Mouse (Mus musculus) midbrain, embryonic 11.5 days (tissue): ENCODE data around the gene Phospho1. TPM values are rescaled to one million over a fixed set of nuclear protein-coding genes. Genes with fewer than 3 reads are reported as not detected.

Experiments
- ATAC-seq: fragments of 200-750 bp; cut with Nextera tagmentation; 2 replicates; pipeline ENCODE4 v1.8.0; 2017; ENCODE audit warnings: moderate TSS enrichment, moderate library complexity; ENCODE audit not compliant: low FRiP score
- DNase-seq: peaks from one replicate; pipeline ENCODE4 v3.0.0; 2015; ENCODE audit warnings: low spot score; ENCODE audit errors: missing footprints
- H3K27ac ChIP-seq: fragments of 300-500 bp; sonication (generic); 2 replicates; pipeline ENCODE4 v1.5.1; 2014; ENCODE audit warnings: low read depth, low read length
- H3K27me3 ChIP-seq: fragments of 300-500 bp; sonication (generic); 2 replicates; pipeline ENCODE4 v1.6.1; 2014; ENCODE audit warnings: mild to moderate bottlenecking, low read length, moderate library complexity, mixed read lengths; ENCODE audit not compliant: control insufficient read depth, insufficient read depth
- H3K36me3 ChIP-seq: fragments of 300-500 bp; sonication (generic); 2 replicates; pipeline ENCODE4 v1.6.1; 2014; ENCODE audit warnings: mild to moderate bottlenecking, low read length, moderate library complexity, mixed read lengths; ENCODE audit not compliant: control insufficient read depth, insufficient read depth
- H3K4me1 ChIP-seq: fragments of 300-500 bp; sonication (generic); 2 replicates; pipeline ENCODE4 v1.6.1; 2014; ENCODE audit warnings: low read length; ENCODE audit not compliant: control insufficient read depth, insufficient read depth
- H3K4me2 ChIP-seq: fragments of 300-500 bp; sonication (generic); 2 replicates; pipeline ENCODE4 v1.6.1; 2014; ENCODE audit warnings: mild to moderate bottlenecking, moderate library complexity
- H3K4me3 ChIP-seq: fragments of 300-500 bp; sonication (generic); 2 replicates; pipeline ENCODE4 v1.5.1; 2014; ENCODE audit warnings: low read depth, low read length
- H3K9ac ChIP-seq: fragments of 300-500 bp; sonication (generic); 2 replicates; pipeline ENCODE4 v1.6.1; 2014; ENCODE audit warnings: low read length
- H3K9me3 ChIP-seq: fragments of 300-500 bp; sonication (generic); 2 replicates; pipeline ENCODE4 v1.6.1; 2016; ENCODE audit warnings: low read length; ENCODE audit not compliant: control insufficient read depth
- WGBS: fragments of 180-500 bp; shearing (Covaris S2); extraction: QIAGEN DNeasy Blood & Tissue Kit; methylation state at CpG from one replicate; pipeline ENCODE4 v1.1.7; 2014; 5-methylcytosine and 5-hydroxymethylcytosine counted together
- polyA plus RNA-seq: library from polyadenylated mRNA; unstranded; fragments of >200 nt; fragmentation: Nextera tagmentation; extraction: Ambion mirVana; gene quantifications from 2 replicates; pipeline ENCODE4 v1.2.1, GENCODE M21; 2014

Phospho1 gene
- polyA plus RNA-seq, 1 experiment from 2014 or later = not detected

DNA sequence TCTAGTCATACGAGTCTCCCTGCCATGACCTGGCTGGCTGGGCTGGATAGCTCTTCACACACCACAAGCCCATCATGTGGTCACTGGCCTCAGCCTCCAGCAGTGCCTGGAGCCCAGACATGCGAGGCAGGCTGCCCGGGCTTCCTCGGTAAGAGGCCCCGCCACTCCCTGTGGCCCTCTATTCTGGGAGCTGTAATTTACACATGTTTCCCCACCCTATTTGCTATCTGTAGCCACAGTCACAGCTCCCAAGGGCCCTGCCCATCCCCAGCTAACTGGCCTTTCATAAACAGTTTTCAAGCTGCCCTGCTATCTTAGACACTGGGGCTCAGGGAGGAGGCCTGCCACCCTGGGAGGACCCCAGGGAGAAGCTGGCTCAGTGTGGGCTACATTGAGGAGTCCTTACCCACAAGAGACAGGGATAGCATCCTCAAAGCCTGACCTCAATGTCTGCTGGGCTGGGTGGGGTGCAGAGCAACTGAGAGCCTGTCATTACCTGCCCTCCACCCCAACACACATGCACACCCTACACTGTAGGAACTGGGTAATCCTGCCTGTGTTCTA is 15.8 kb upstream of the Phospho1 start:
- Histone ChIP-seq H3K4me1 (peaks cover 13% of the 10 kb centered on the region), H3K27me3 (no peaks in the 10 kb centered on the region), H3K9ac (no peak overlapping the region), H3K36me3 (no peaks in the 10 kb centered on the region), H3K27ac (no peak overlapping the region), H3K9me3 (no peaks in the 10 kb centered on the region; the same call in 1 of the 2 replicates), H3K4me3 (no peak overlapping the region), H3K4me2 (no peak overlapping the region)
- DNase-seq (peak; percentile 41), ATAC-seq (no peak)
- 79% methylated on average over 5 of the region's 5 CpGs for WGBS

DNA sequence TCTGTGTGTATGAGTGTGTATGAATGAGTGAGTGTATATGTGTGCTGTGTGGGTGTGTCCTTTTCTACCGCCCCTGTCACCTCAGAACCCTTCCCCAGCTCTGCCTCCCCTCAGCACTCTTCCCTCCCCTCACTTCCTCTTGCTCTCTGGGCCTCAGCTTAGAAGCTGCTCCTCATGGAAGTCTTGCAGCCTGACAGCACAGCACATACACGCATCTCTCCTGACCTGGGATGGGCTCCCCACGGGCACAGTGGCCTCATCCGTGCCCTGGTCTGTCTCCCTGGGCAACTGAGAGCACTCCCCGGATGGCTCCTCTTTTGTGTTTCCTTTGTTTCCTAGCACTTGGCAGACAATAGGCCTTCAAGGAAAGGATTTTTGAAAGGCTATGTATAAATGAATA is 14.7 kb upstream of the Phospho1 start:
- Histone ChIP-seq H3K4me3 (no peak overlapping the region), H3K9me3 (no peaks in the 10 kb centered on the region; the same call in 1 of the 2 replicates), H3K27me3 (no peaks in the 10 kb centered on the region), H3K36me3 (no peaks in the 10 kb centered on the region), H3K4me2 (no peak overlapping the region), H3K4me1 (peaks cover 13% of the 10 kb centered on the region), H3K9ac (no peak overlapping the region), H3K27ac (no peak overlapping the region)
- no peak for ATAC-seq
- peak; percentile 90 for DNase-seq
- WGBS = 9% methylated on average over 4 of the region's 5 CpGs

GRCm38 (mm10) chr11:95810828-95811227 is 13.5 kb upstream of the Phospho1 start:
- H3K27me3 ChIP-seq = no peaks in the 10 kb centered on the region
- no peaks in the 10 kb centered on the region; the same call in 1 of the 2 replicates for H3K9me3 ChIP-seq
- no peak overlapping the region for H3K4me2 ChIP-seq
- H3K4me3 ChIP-seq = no peak overlapping the region
- peaks cover 13% of the 10 kb centered on the region for H3K4me1 ChIP-seq
- H3K36me3 ChIP-seq = no peaks in the 10 kb centered on the region
- 60% methylated on average over 7 of the region's 7 CpGs for WGBS
- no peak overlapping the region for H3K27ac ChIP-seq
- ATAC-seq (no peak), DNase-seq (no peak)
- no peak overlapping the region for H3K9ac ChIP-seq

GRCm38 (mm10) chr11:95811741-95812140 is 12.6 kb upstream of the Phospho1 start:
- no peaks in the 10 kb centered on the region; the same call in 1 of the 2 replicates for H3K9me3 ChIP-seq
- no peak overlapping the region for H3K4me2 ChIP-seq
- no peaks in the 10 kb centered on the region for H3K27me3 ChIP-seq
- H3K27ac ChIP-seq = no peak overlapping the region
- no peak overlapping the region for H3K9ac ChIP-seq
- peaks cover 13% of the 10 kb centered on the region for H3K4me1 ChIP-seq
- no peaks in the 10 kb centered on the region for H3K36me3 ChIP-seq
- ATAC-seq = no peak
- peak; percentile 71 for DNase-seq
- H3K4me3 ChIP-seq = no peak overlapping the region
- 80% methylated on average over 6 of the region's 6 CpGs for WGBS

GRCm38 (mm10) chr11:95812224-95812623 is 12.1 kb upstream of the Phospho1 start:
- H3K27me3 ChIP-seq = no peaks in the 10 kb centered on the region
- DNase-seq (peak; percentile 31), ATAC-seq (no peak)
- no peaks in the 10 kb centered on the region for H3K36me3 ChIP-seq
- no peak overlapping the region for H3K4me3 ChIP-seq
- no peaks in the 10 kb centered on the region; the same call in 1 of the 2 replicates for H3K9me3 ChIP-seq
- no peak overlapping the region for H3K27ac ChIP-seq
- no peak overlapping the region for H3K4me2 ChIP-seq
- WGBS = 66% methylated on average over 4 of the region's 4 CpGs
- no peak overlapping the region for H3K9ac ChIP-seq
- peaks cover 13% of the 10 kb centered on the region for H3K4me1 ChIP-seq

DNA sequence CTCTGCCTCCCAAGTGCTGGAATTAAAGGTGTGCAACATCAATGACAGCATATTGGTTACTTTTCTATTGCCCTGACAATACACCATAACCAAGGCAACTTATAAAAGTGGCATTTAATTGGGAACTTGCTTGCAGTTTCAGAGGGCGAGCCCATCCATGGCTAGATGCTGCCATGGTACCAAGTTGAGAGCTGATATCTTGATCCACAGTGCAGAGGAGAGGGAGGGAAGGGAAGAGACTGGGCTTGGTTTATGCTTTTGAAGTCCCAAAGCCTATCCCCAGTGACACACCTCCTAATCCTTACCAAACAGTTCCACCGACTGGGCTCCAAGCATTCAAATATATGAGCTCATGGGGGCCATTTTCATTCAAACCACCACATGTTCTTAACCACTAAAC is 10.2 kb upstream of the Phospho1 start:
- WGBS = 89% methylated on average over 2 of the region's 2 CpGs
- ATAC-seq (no peak), DNase-seq (peak; percentile 66)
- no peaks in the 10 kb centered on the region for H3K9me3 ChIP-seq
- H3K4me1 ChIP-seq = peaks cover 13% of the 10 kb centered on the region
- H3K27me3 ChIP-seq = no peaks in the 10 kb centered on the region
- H3K9ac ChIP-seq = no peak overlapping the region
- H3K4me2 ChIP-seq = no peak overlapping the region
- no peak overlapping the region for H3K27ac ChIP-seq
- H3K36me3 ChIP-seq = no peaks in the 10 kb centered on the region
- no peak overlapping the region for H3K4me3 ChIP-seq

DNA sequence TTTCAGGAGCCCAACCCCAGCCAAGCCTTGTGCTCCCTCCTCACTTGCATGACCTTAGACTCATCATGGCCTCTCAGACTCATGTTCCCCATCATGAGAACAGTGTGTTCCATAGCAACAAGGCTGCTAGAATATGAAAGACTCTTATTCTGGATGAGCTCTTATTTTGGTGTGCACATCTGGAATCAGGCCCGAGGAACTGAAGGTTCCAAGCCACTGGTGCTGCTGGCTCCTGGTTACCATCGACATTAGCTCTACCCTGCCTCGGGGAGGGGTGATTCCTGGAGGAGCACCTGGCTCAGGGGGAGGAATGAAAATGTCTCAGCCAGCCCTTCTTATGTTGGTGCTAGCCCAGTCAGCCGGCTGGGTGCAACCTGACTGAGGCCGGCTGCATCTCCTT is 9.4 kb upstream of the Phospho1 start:
- 77% methylated on average over 5 of the region's 5 CpGs for WGBS
- Histone ChIP-seq H3K27me3 (no peaks in the 10 kb centered on the region), H3K4me1 (peaks cover 7% of the 10 kb centered on the region), H3K27ac (no peak overlapping the region), H3K4me2 (no peak overlapping the region), H3K36me3 (no peaks in the 10 kb centered on the region), H3K9ac (no peak overlapping the region), H3K9me3 (no peaks in the 10 kb centered on the region), H3K4me3 (no peak overlapping the region)
- DNase-seq = peak; percentile 17
- no peak for ATAC-seq

DNA sequence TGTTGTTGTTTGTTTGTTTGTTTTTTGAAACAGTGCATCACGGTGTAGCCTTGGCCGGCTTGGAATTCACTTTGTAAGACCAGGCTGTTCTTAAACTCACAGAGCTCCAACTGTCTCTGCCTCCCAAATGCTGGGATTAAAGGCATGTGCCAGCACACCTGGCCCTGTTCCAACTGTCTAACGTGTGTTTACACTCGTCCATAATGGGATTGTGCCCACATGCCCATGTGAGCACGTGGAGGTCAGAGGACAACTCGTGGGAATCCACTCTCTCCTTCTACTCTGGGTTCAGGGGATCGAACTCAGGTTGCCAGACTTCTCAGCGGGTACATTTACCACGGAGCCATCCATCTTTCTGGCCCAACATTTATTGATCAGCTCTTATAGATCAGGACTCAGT is 8.9 kb upstream of the Phospho1 start:
- DNase-seq = peak; percentile 26
- Histone ChIP-seq H3K4me3 (no peak overlapping the region), H3K27me3 (no peaks in the 10 kb centered on the region), H3K27ac (no peak overlapping the region), H3K4me2 (no peak overlapping the region), H3K36me3 (no peaks in the 10 kb centered on the region), H3K9ac (no peak overlapping the region), H3K4me1 (0 out of 2 replicates have a peak, but pooled peaks cover 2% of the 10 kb centered on the region), H3K9me3 (no peaks in the 10 kb centered on the region)
- no peak for ATAC-seq
- 87% methylated on average over 9 of the region's 9 CpGs for WGBS

DNA sequence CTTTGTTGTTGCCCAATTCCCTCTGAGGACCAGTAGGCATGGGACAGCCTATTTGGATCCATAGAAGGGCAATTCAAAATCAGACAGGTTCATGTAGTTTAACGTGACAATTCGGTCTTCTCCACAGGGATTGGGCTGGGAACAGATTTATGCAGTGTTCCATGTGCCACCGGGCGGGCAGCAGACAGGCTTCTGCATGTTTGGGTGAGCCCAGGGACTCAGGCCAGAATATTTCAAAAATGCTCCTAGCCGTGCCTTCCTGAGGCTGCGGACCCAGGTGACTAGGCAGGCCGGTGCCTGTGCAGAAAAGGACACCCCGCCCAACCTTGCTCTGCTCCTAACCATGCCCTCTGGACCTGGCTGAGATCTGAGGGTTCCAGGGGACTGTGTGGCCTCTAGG is 5.2 kb upstream of the Phospho1 start:
- Histone ChIP-seq H3K4me3 (no peak overlapping the region), H3K27ac (no peak overlapping the region), H3K36me3 (no peaks in the 10 kb centered on the region), H3K4me1 (peaks cover 4% of the 10 kb centered on the region; the same call in 1 of the 2 replicates), H3K4me2 (no peak overlapping the region), H3K27me3 (peaks cover 7% of the 10 kb centered on the region), H3K9ac (no peak overlapping the region), H3K9me3 (no peaks in the 10 kb centered on the region)
- no peak for ATAC-seq
- DNase-seq = no peak
- 90% methylated on average over 8 of the region's 8 CpGs for WGBS
